Mouse (Mus musculus) WW6 (cell line): Measurements from ENCODE around the gene Gm49711.

Experiments used
- DNase-seq: peaks from one replicate; pipeline ENCODE4 v3.0.0-alpha.2; 2013; ENCODE audit warnings: low read depth, low spot score

Gene Gm49711

DNA sequence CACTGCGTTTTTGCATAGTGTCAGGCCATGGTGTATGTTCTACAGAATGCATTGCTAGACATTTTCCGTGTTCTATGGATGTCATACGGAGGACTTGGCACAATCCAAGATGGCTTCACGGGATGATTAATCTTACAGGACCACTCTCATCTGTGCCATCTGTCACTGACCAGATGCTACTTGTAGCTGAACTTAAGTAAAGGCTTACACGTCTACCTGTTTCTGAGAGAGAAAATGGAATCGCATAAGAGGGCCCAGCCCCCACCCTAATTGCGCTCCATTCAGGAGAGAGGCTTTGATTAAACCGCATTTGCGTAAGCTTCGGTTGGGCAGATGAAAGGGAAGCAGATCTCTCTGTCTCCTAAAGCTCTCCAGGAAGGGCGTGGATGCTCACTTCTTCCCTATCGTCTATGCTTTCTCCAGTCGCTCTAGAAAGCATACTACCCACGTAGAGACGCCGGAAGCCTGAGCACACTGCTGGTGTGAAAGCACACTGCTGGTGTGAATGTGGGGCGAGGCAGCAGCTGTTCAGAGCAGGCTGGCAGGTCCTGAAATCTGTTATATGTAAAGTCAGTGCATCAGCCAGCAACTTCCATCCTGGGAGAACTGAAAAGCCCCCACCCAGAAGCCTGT, 62.9 kb downstream of the Gm49711 start:
- no peak for DNase-seq

GRCm38 (mm10) chr16:92127226-92127625, 69.1 kb downstream of the Gm49711 start:
- no peak for DNase-seq

DNA sequence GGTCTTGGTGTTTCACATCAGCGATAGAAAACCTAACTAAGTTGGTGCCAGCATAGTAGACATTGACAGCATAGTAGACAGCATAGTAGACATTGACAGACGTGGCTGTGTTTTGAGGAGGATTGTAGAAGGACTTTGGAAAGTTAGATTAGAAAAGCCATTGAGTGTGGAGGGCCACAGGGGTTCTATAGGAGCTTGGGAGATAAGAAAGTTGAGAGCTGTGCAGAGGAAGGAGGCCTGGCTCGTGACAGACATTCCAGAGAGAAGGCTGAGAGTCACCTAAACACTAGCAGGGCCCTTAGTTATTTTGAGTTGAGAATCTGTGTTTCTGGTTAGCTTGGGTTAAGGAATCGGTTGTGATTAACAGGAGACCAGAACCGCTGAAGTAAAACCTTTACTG, 69.5 kb downstream of the Gm49711 start:
- DNase-seq, result no peak

- DNase-seq, result no peak
These were observed 71.7 kb downstream of the Gm49711 start for GRCm38 (mm10) chr16:92129843-92130242.

- no peak for DNase-seq
These were observed 74.4 kb downstream of the Gm49711 start for GRCm38 (mm10) chr16:92132511-92132910.

- no peak for DNase-seq
These were observed 76.1 kb downstream of the Gm49711 start for GRCm38 (mm10) chr16:92134148-92134764.

DNA sequence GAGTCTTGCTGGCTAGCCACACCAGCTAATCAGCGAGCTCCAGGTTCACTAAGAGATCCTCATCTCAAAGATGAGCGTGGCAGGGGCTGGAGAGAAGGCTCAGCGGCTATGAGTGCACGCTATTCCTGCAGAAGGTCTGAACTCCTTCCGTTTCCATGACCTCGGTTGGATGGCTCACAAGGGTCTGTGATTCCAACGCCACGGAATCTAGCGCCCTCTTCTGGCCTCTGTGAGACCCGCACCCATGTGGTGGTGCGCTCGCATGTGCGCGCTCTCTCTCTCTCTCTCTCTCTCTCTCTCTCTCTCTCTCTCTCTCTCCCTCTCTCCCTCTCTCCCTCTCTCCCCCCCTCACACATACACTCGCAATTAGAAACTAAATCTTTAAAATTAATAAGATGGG, 78.2 kb downstream of the Gm49711 start:
- no peak for DNase-seq

- no peak for DNase-seq
These were observed 81.5 kb downstream of the Gm49711 start for GRCm38 (mm10) chr16:92139386-92140261.

DNA sequence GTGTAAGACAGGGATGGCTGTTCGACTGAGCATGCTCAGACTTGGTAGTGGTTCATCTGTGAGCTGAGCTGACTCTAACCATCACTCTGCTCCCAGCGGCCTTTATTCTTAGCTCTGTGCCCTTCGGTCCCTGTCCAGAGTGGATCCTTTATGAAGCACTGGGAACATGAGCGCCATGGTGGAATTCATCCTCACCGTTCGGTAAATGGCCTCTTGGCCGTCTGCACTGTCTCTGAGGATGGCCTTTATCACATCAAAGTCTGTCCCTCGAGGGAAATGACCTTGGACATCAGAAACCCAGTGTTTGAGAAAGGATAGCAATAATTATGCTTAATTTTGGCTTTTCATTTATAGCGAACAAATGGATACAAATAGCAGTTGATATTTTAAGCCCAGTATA, 82.2 kb downstream of the Gm49711 start:
- no peak for DNase-seq

- no peak for DNase-seq
These were observed 82.9 kb downstream of the Gm49711 start for GRCm38 (mm10) chr16:92141021-92141420.

DNA sequence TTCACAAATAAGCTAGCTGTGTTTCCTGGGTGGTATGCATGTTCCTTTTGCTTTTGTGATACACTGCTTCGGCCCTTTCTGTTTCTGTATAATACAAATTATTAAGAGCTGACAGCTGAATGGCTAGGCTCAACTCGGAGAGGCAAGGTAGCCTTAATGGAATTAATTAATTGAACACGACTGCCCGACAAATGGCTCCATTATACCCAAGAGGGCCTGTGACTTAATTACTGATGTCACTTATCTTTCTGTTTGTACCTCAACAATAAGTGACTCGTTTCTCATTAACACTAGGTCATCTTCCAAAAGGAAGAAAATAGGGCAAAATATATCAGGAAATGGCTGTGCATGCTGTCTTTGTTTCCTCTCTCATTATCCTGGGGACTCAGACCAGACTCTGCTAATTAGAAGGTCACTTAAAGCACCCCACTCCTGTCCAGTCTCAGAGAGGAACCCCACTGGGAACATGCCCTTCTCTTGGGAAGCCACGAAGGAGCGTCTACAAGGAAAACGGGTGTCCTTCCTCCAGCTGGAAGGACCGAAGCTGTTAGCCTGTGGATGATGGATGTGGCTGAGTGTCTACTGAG, 84.4 kb downstream of the Gm49711 start:
- DNase-seq, result no peak

GRCm38 (mm10) chr16:92147631-92148366, 89.7 kb downstream of the Gm49711 start:
- no peak for DNase-seq

- DNase-seq, result no peak
These were observed 90.2 kb downstream of the Gm49711 start for GRCm38 (mm10) chr16:92148367-92148728.

- DNase-seq, result no peak
These were observed 92.9 kb downstream of the Gm49711 start for GRCm38 (mm10) chr16:92150975-92151374.

DNA sequence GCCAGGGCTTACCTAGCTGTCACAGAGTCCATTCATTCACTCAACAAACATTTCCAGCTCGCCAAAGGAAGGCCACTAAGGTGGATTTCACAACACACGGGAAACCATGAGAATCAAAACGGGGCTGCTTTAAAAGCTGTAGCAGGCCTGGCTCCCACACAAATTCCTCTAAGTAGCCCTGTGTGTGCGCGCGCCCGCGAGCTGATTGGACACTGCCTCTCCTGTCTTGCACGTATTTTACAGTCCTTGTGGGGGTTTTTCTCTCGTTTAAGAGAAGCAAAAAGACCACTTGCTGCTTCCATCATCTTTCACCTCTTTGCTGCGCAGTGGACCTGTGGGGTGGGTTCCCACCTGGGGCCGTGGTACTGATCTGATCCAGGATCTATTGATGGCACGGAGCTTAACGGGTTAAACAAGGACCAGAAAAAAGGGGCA, 99.9 kb downstream of the Gm49711 start:
- no peak for DNase-seq

DNA sequence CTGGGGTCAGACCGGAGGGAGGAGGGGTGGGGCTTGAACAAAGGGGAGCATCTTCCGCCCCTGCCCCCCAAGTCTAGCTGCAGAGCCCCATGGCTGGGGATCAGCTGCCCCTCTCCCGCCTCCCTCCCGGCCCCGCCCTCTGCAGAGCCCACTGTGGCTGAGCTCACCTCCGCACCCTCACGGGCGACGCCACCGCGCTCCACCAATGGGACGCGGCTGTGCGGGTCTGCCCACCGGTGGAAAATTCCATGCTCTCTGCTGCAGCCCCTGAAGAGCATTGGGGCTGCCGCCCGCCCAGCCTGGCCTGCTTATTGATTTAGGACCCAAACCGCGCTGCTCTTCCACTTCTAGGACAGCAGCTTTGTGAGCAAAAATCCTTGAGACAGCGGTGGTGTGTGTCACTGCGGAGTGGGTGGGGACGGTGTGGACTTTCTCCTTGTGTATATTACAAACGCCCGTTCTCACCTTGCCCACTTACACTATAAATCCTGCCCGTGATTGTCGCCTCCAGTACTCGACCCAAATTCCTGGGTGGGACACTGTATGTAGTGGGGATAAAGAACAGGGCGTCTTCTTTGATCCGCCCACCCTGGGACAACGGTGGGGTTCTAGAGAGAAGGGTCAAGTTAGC, 100.5 kb downstream of the Gm49711 start:
- DNase-seq, result peak; percentile 42

GRCm38 (mm10) chr16:92159114-92159513, 101.0 kb downstream of the Gm49711 start:
- no peak for DNase-seq

- DNase-seq, result no peak
These were observed 104.2 kb downstream of the Gm49711 start for GRCm38 (mm10) chr16:92162289-92162688.

DNA sequence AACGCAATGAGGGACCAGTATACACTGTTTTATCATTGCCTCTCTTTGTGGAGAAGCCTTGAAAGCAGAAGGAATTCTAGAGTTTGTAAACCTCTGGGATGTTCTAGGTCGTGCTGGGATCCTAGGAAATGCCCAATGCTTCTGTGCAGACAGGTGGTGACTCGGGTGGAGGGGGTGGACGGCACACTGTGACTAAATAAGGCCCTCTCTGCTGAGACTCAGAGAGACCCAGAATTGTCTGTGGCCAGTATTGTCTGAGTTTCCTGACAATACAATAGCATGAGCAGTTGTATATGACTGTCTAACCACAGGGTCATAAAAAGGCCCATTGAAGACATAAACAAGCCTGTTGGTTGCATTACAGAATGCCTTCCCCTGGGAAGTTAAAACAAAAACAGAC, 105.4 kb downstream of the Gm49711 start:
- no peak for DNase-seq

- DNase-seq, result no peak
These were observed 117.9 kb downstream of the Gm49711 start for GRCm38 (mm10) chr16:92176052-92176451.

- DNase-seq, result no peak
These were observed 119.6 kb downstream of the Gm49711 start for GRCm38 (mm10) chr16:92177718-92178117.
